Mouse (Mus musculus): Measurements from ENCODE around the gene Usp36.

Usp36 gene

GRCm38 (mm10) chr11:118222917-118223316, 67.1 kb downstream of the Usp36 start:
- DNase-seq (ENCODE audit: low spot score): no peak

GRCm38 (mm10) chr11:118222351-118222885, 67.6 kb downstream of the Usp36 start:
- DNase-seq (ENCODE audit: low spot score): no peak

- no peak for DNase-seq (ENCODE audit: low spot score)
These were observed 69.3 kb downstream of the Usp36 start for GRCm38 (mm10) chr11:118220561-118221262.

GRCm38 (mm10) chr11:118219066-118219465, 71.0 kb downstream of the Usp36 start:
- no peak for DNase-seq (ENCODE audit: low spot score)

- no peak for DNase-seq (ENCODE audit: low spot score)
These were observed 73.6 kb downstream of the Usp36 start for GRCm38 (mm10) chr11:118216468-118216867.

- no peak for DNase-seq (ENCODE audit: low spot score)
These were observed 74.1 kb downstream of the Usp36 start for GRCm38 (mm10) chr11:118215928-118216458.

GRCm38 (mm10) chr11:118212636-118213112, 77.4 kb downstream of the Usp36 start:
- no peak for DNase-seq (ENCODE audit: low spot score)

- peak; percentile 21 for DNase-seq (ENCODE audit: low spot score)
These were observed 78.1 kb downstream of the Usp36 start for GRCm38 (mm10) chr11:118211749-118212635.

- DNase-seq (ENCODE audit: low spot score): no peak
These were observed 79.1 kb downstream of the Usp36 start for GRCm38 (mm10) chr11:118210962-118211361.

- DNase-seq (ENCODE audit: low spot score): no peak
These were observed 79.9 kb downstream of the Usp36 start for GRCm38 (mm10) chr11:118210116-118210515.
